Mouse (Mus musculus) heart, embryonic 16.5 days (tissue): ENCODE results near the gene Zfp607b. TPM values are rescaled to one million over a fixed set of nuclear protein-coding genes. Genes with fewer than 3 reads are reported as not detected.

ENCODE experiments used
- ATAC-seq: fragments of 200-750 bp; cut with Nextera tagmentation; replicated peaks from 2 replicates; pipeline ENCODE4 v1.8.0; 2017; ENCODE audit warnings: moderate number of reproducible peaks; ENCODE audit not compliant: insufficient read depth, low FRiP score; ENCODE audit errors: extremely low read depth
- H3K27ac ChIP-seq: fragments of 300-500 bp; sonication (generic); 2 replicates; pipeline ENCODE4 v1.5.1; 2014; ENCODE audit warnings: mild to moderate bottlenecking, low read length, control low read depth, moderate library complexity
- H3K27me3 ChIP-seq: fragments of 300-500 bp; sonication (generic); 2 replicates; pipeline ENCODE4 v1.6.1; 2014; ENCODE audit warnings: low read length, mixed read lengths; ENCODE audit not compliant: control insufficient read depth, insufficient read depth
- H3K36me3 ChIP-seq: fragments of 300-500 bp; sonication (generic); 2 replicates; pipeline ENCODE4 v1.6.1; 2014; ENCODE audit not compliant: control insufficient read depth, insufficient read depth
- H3K4me1 ChIP-seq: fragments of 300-500 bp; sonication (generic); 2 replicates; pipeline ENCODE4 v1.6.1; 2014; ENCODE audit warnings: low read length, mixed read lengths; ENCODE audit not compliant: control insufficient read depth, insufficient read depth
- H3K4me2 ChIP-seq: fragments of 300-500 bp; sonication (generic); 2 replicates; pipeline ENCODE4 v1.6.1; 2014; ENCODE audit warnings: low read depth, mild to moderate bottlenecking, control low read depth, low read length
- H3K4me3 ChIP-seq: fragments of 300-500 bp; sonication (generic); 2 replicates; pipeline ENCODE4 v1.5.1; 2014; ENCODE audit warnings: mild to moderate bottlenecking, control low read depth, low read length
- H3K9ac ChIP-seq: fragments of 300-500 bp; sonication (generic); 2 replicates; pipeline ENCODE4 v1.6.1; 2014; ENCODE audit warnings: low read length, control low read depth
- H3K9me3 ChIP-seq: fragments of 300-500 bp; sonication (generic); replicated peaks from 2 replicates; pipeline ENCODE4 v1.6.1; 2016; ENCODE audit warnings: low read length; ENCODE audit not compliant: control insufficient read depth
- WGBS: fragments of 180-500 bp; shearing (Covaris S2); extraction: QIAGEN DNeasy Blood & Tissue Kit; methylation state at CpG from one replicate; pipeline ENCODE4 v1.1.7; 2014; 5-methylcytosine and 5-hydroxymethylcytosine counted together
- polyA plus RNA-seq: library from polyadenylated mRNA; unstranded; fragments of >200 nt; fragmentation: Nextera tagmentation; extraction: Ambion mirVana; gene quantifications from 2 replicates; pipeline ENCODE4 v1.2.1, GENCODE M21; 2015

Zfp607b gene
- polyA plus RNA-seq, result 2.4 and 3.0 TPM in 2 replicates

DNA sequence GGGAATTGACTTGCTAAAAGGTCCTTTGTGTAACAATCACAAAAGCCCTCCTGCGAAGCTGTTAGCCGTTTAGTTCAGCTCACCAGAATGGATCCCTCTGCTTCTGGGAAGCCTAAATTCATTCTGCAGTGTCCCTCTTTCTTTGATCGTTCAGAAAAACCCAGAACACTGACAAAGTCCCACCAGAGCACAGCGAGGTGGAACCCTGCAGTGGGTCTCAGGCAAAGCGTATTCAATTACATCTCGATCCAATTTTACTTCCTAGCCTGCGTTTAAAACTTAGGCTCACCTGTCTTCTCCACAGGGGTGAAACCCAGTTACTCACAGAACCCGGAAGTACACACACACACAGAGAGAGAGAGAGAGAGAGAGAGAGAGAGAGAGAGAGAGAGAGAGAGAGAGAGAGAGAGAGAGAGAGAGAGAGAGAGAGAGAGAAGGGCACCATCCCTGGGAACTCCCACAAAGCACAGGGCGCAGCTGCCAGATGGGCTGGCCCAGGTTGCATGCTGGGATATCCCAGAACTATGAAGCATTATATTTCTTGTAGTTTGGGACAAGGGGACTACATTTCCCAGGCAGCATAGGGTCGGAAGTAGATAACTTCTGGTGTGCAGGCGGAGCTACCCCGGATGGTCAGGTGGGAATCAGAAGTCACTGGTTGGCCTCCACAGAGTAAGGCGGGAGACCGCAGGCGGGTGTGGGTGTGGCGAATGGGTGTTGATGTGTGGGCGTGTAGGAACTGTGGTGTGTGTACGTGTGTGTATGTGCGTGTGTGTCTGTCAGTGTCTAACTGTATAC lies at the start of gene Zfp607b:
Zfp607b (plus strand) TSS at position 526 of the 798 bp plus-strand sequence.
- Histone ChIP-seq H3K36me3 (no peaks in the 10 kb centered on the region), H3K4me1 (peaks cover 4% of the 10 kb centered on the region), H3K27me3 (no peaks in the 10 kb centered on the region), H3K4me3 (peak within 1 kb of the TSS; percentile 58), H3K9me3 (no peaks in the 10 kb centered on the region), H3K4me2 (peak within 1 kb of the TSS; percentile 80), H3K27ac (peak within 1 kb of the TSS; percentile 55; the same call in 1 of the 2 replicates), H3K9ac (peak within 1 kb of the TSS; percentile 78)
- under 1% methylated on average over 19 of the region's 19 CpGs for WGBS
- ATAC-seq, result peak; percentile 97

DNA sequence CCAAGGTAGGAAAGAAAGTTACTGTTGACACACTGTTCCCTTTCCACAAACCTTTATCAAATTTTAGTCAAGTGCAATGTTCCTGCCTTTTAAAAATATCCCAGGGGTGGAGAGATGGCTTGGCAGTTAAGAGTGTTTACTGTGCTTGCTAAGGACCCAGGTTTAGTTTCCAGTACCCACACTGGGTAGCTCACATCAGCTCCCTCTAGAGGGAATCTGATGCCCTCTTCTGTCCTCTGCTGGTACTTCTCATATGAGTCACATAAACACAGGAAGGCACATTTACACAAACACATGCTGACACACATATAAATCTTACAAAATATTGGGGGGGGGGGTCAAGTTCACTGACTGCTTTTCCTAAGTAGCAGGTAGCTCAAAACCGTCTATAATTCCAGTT lies 44.7 kb upstream of the Zfp607b start:
- H3K4me3 ChIP-seq, result no peak overlapping the region
- no peak for ATAC-seq
- 48% methylated on average over 1 of the region's 1 CpGs for WGBS
- no peaks in the 10 kb centered on the region for H3K9me3 ChIP-seq
- 0 out of 2 replicates have a peak, but pooled peaks cover 3% of the 10 kb centered on the region for H3K36me3 ChIP-seq
- no peak overlapping the region for H3K27ac ChIP-seq
- H3K9ac ChIP-seq, result no peak overlapping the region
- no peaks in the 10 kb centered on the region for H3K27me3 ChIP-seq
- no peak overlapping the region for H3K4me2 ChIP-seq
- H3K4me1 ChIP-seq, result no peaks in the 10 kb centered on the region

DNA sequence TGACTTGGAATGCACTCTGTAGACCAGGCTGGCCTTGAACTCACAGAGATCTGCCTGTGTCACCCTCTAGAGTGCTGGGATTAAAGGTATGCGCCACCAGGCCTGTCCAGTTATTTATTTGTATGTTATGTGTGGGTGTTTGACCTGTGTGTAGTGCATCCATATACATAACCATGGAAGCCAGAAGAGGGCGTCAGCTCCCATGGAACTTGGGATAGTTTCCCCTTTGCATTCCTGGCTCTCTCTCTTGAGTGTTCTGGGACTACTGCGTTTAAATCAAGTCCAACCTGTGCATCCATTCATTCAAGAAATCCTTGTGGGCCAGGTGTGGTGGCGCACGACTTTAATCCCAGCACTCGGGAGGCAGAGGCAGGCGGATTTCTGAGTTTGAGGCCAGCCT lies 42.6 kb upstream of the Zfp607b start:
- Histone ChIP-seq H3K36me3 (no peaks in the 10 kb centered on the region), H3K4me1 (no peaks in the 10 kb centered on the region), H3K27ac (no peak overlapping the region), H3K4me2 (no peak overlapping the region), H3K27me3 (peaks cover 4% of the 10 kb centered on the region; the same call in 1 of the 2 replicates), H3K9me3 (no peaks in the 10 kb centered on the region), H3K4me3 (no peak overlapping the region), H3K9ac (no peak overlapping the region)
- no peak for ATAC-seq
- 76% methylated on average over 7 of the region's 7 CpGs for WGBS

DNA sequence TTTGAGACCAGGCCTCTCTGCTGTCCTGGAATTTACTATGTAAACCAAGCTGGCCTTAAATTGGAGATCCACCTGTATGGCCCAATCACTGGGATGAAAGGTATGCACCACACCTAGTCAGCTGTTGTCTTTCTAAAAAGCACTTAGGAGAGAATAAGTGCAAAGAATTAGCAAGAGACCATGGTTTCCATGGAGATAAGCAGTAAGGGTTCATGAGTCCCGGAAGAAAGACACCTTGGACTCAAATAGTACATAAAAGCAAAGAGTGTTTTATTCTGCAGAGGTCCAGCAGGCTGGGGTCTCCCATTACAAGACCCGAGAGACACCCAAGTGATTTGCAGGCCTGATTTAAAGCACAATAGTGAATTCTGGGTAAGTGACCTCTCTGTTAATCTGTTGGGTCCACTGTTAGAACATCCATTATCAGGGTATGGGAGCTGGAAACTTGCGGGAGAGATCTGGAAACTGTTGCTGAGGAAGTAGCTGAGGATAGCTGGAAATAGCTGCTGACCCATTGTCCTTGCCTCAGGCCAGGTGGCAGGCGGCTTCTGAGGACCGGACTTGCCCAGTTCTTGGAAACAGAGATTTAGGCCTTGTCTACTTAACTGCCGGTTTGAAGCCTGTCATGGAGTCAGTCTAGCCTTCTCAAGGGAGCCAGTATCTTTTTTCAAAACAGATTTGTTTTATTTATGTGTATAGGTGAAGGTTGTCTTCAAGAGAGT lies 41.7 kb upstream of the Zfp607b start:
- no peak for ATAC-seq
- Histone ChIP-seq H3K4me1 (no peaks in the 10 kb centered on the region), H3K27ac (no peak overlapping the region), H3K9me3 (no peaks in the 10 kb centered on the region), H3K9ac (no peak overlapping the region), H3K27me3 (peaks cover 11% of the 10 kb centered on the region), H3K4me3 (no peak overlapping the region), H3K36me3 (no peaks in the 10 kb centered on the region), H3K4me2 (no peak overlapping the region)
- WGBS, result 70% methylated on average over 6 of the region's 6 CpGs

DNA sequence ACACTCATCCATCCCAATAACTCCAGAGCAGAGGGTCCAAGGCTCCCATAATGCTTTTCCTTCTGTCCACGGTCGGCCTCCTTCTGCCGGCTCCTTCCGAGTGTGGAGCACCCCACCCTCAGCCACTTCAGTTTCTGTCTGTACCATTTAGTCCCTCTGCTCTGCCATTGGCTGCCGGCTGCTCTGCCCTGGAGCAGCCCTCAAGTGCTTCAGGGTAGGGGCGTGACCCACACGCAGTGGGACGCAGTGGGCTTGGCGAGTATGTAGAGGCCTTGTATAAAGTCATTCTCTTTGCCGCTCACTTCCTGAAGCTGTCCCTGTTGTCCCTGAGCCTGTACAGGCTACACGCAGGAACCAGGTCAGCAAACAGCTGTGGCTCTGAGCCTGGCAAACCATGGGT lies 39.4 kb upstream of the Zfp607b start:
- WGBS, result 79% methylated on average over 11 of the region's 11 CpGs
- H3K27me3 ChIP-seq, result peaks cover 34% of the 10 kb centered on the region
- no peak for ATAC-seq
- no peak overlapping the region for H3K27ac ChIP-seq
- H3K4me2 ChIP-seq, result no peak overlapping the region
- H3K4me1 ChIP-seq, result no peaks in the 10 kb centered on the region
- no peak overlapping the region for H3K9ac ChIP-seq
- H3K36me3 ChIP-seq, result no peaks in the 10 kb centered on the region
- H3K9me3 ChIP-seq, result no peaks in the 10 kb centered on the region
- H3K4me3 ChIP-seq, result no peak overlapping the region

DNA sequence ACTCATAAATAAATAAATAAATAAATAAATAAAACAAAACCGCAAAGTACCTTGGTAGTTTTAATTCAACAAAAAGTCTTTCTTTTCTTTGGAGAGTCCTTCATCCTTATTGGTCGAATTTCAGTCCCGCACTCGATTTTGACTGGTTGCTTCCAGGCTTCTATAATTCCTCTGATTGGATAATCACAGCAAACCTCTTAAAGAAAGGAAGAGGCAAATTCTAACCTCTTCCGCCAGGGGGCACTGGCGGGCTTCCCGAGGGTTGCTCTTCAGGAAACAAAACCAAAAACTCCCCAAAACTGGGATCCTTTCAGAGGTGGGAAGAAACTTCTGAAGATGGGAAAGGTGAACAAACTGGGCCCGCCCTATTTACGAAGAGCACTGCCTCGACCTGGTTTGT lies 38.2 kb upstream of the Zfp607b start:
- Histone ChIP-seq H3K27ac (no peak overlapping the region), H3K9ac (no peak overlapping the region), H3K9me3 (no peaks in the 10 kb centered on the region), H3K4me1 (no peaks in the 10 kb centered on the region), H3K27me3 (peaks cover 46% of the 10 kb centered on the region), H3K36me3 (no peaks in the 10 kb centered on the region), H3K4me2 (peak overlapping the region; percentile 36), H3K4me3 (no peak overlapping the region)
- ATAC-seq, result 0 out of 2 replicates have a peak, but pooled peaks have one; percentile 19
- 4% methylated on average over 10 of the region's 10 CpGs for WGBS

DNA sequence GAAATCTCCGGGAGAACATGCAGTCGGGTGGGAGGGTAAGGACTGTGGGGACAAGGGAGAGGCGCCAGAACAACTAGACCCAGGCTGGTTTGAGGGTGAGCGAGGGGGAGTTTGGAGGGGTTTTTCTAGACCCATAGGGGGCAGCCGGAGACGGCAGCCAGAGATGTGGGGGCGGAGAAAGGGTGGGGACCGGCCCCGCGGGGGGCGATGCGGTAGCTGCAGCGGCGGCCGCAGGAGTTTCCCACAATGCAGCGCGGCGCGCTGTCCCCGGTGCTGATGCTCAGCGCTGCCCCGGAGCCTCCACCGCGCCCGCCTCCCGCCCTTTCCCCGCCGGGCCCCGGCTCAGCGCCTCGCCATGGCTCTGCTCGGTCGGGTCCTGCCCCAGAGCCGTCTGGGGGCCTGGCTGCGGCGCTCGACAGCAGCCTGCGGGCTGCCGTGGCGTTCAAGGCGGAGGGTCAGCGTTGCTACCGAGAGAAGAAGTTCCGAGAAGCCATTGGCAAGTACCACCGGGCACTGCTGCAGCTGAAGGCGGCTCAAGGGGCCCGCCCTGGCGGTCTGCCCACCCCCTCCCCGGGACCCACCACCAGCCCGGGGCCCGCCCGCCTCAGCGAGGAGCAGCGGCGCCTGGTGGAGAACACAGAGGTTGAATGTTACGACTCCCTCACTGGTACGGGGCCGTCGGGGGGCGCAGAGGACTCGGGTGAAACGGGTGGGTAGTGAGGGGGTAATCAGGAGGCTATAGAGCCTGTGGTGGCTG lies 35.3 kb upstream of the Zfp607b start, which contains the start of gene Ttc9b:
Ttc9b (plus strand) TSS at position 235 of the 757 bp plus-strand sequence.
- peak within 1 kb of the TSS; percentile 13 for H3K4me3 ChIP-seq
- no peak within 1 kb of the TSS for H3K9ac ChIP-seq
- WGBS, result 4% methylated on average over 57 of the region's 62 CpGs
- no peak within 1 kb of the TSS for H3K27ac ChIP-seq
- H3K36me3 ChIP-seq, result peaks cover 2% of the 10 kb centered on the region
- ATAC-seq, result no peak; the same call in 1 of the 2 replicates
- H3K9me3 ChIP-seq, result no peaks in the 10 kb centered on the region
- H3K27me3 ChIP-seq, result peaks cover 75% of the 10 kb centered on the region
- peak within 1 kb of the TSS; percentile 38 for H3K4me2 ChIP-seq
- H3K4me1 ChIP-seq, result no peaks in the 10 kb centered on the region

DNA sequence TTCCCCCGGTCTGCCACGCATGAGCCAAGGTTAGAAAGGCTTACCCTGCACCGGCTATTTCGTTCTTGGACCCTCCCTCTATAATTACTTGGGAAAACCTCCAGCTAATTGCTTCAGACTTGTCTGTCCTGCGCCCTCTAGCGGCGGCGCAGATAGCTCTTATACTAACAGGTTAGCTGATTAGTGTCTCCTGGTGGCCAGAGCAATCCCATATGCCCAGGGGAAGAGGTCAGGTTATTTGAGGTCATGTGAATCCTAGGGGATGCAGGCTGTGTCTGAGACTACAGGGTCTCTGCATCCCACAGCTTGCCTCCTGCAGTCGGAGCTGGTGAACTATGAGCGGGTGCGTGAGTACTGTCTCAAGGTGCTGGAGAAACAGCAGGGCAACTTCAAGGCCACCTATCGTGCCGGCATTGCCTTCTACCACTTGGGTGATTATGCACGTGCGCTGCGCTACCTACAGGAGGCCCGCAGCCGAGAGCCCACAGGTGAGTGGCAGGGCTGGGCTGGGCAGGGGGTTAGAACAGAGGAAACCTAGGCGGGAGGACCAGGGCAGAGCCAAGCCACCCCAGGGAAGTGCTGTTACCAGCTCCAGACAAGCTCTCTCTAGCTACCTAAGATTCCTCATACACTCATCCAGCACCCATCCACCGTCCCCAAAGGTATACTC lies 34.4 kb upstream of the Zfp607b start:
- H3K36me3 ChIP-seq, result peaks cover 2% of the 10 kb centered on the region
- ATAC-seq, result no peak
- H3K27me3 ChIP-seq, result peaks cover 84% of the 10 kb centered on the region
- H3K4me2 ChIP-seq, result no peak overlapping the region
- 55% methylated on average over 20 of the region's 20 CpGs for WGBS
- H3K4me3 ChIP-seq, result no peak overlapping the region
- H3K27ac ChIP-seq, result no peak overlapping the region
- H3K4me1 ChIP-seq, result no peaks in the 10 kb centered on the region
- H3K9ac ChIP-seq, result no peak overlapping the region
- no peaks in the 10 kb centered on the region for H3K9me3 ChIP-seq
